Mouse (Mus musculus) liver, embryonic 11.5 days (tissue): Measurements from ENCODE around the gene Osbpl9. TPM values are rescaled to one million over a fixed set of nuclear protein-coding genes. Genes with fewer than 3 reads are reported as not detected.

Experiments used
- ATAC-seq: fragments of 200-750 bp; cut with Nextera tagmentation; replicated peaks from 2 replicates; pipeline ENCODE4 v1.8.0; 2017; ENCODE audit warnings: moderate number of reproducible peaks, mild to moderate bottlenecking, moderate TSS enrichment, moderate library complexity; ENCODE audit not compliant: low FRiP score
- DNase-seq: peaks from one replicate; pipeline ENCODE4 v3.0.0-alpha.2; 2017; ENCODE audit warnings: low spot score
- H3K27ac ChIP-seq: fragments of 300-500 bp; sonication (generic); 2 replicates; pipeline ENCODE4 v1.5.1; 2014; ENCODE audit warnings: mild to moderate bottlenecking, low read depth, low read length, control low read depth
- H3K27me3 ChIP-seq: fragments of 300-500 bp; sonication (generic); replicated peaks from 2 replicates; pipeline ENCODE4 v1.6.1; 2014; ENCODE audit warnings: low read length, mixed read lengths; ENCODE audit not compliant: control insufficient read depth, insufficient read depth
- H3K36me3 ChIP-seq: fragments of 300-500 bp; sonication (generic); 2 replicates; pipeline ENCODE4 v1.6.1; 2014; ENCODE audit warnings: mild to moderate bottlenecking, low read length, moderate library complexity, mixed read lengths; ENCODE audit not compliant: control insufficient read depth, insufficient read depth
- H3K4me1 ChIP-seq: fragments of 300-500 bp; sonication (generic); replicated peaks from 2 replicates; pipeline ENCODE4 v1.6.1; 2014; ENCODE audit warnings: low read length, mixed read lengths; ENCODE audit not compliant: control insufficient read depth, insufficient read depth
- H3K4me2 ChIP-seq: fragments of 300-500 bp; sonication (generic); 2 replicates; pipeline ENCODE4 v1.6.1; 2014; ENCODE audit warnings: mild to moderate bottlenecking, control low read depth, moderate library complexity
- H3K4me3 ChIP-seq: fragments of 300-500 bp; sonication (generic); 2 replicates; pipeline ENCODE4 v1.5.1; 2014; ENCODE audit warnings: low read depth, low read length, control low read depth
- H3K9ac ChIP-seq: fragments of 300-500 bp; sonication (generic); 2 replicates; pipeline ENCODE4 v1.6.1; 2014; ENCODE audit warnings: low read depth, low read length, control low read depth
- H3K9me3 ChIP-seq: fragments of 300-500 bp; sonication (generic); 2 replicates; pipeline ENCODE4 v1.6.1; 2016; ENCODE audit warnings: low read length, inconsistent platforms, mixed read lengths; ENCODE audit not compliant: control insufficient read depth
- WGBS: fragments of 180-500 bp; shearing (Covaris S2); extraction: QIAGEN DNeasy Blood & Tissue Kit; methylation state at CpG from one replicate; pipeline ENCODE4 v1.1.7; 2014; 5-methylcytosine and 5-hydroxymethylcytosine counted together
- polyA plus RNA-seq: library from polyadenylated mRNA; unstranded; fragments of >200 nt; fragmentation: Nextera tagmentation; extraction: Ambion mirVana; gene quantifications from 2 replicates; pipeline ENCODE4 v1.2.1, GENCODE M21; 2014

The Osbpl9 gene
- polyA plus RNA-seq, 1 experiment from 2014 or later, result 40.6 TPM

GRCm38 (mm10) chr4:109131256-109131872 is 70.7 kb downstream of the Osbpl9 start:
- H3K4me2 ChIP-seq, result no peak overlapping the region
- WGBS, result 89% methylated on average over 10 of the region's 10 CpGs
- H3K27ac ChIP-seq, result no peak overlapping the region

GRCm38 (mm10) chr4:109128971-109129370 is 73.1 kb downstream of the Osbpl9 start:
- DNase-seq (no peak), ATAC-seq (no peak)
- Histone ChIP-seq H3K36me3 (no peaks in the 10 kb centered on the region), H3K27ac (no peak overlapping the region), H3K4me1 (no peaks in the 10 kb centered on the region), H3K9me3 (no peaks in the 10 kb centered on the region), H3K4me2 (no peak overlapping the region), H3K9ac (no peak overlapping the region), H3K27me3 (no peaks in the 10 kb centered on the region), H3K4me3 (no peak overlapping the region)

More at GRCm38 (mm10) chr4:109131256-109131872, 70.7 kb downstream of the Osbpl9 start:
- H3K9me3 ChIP-seq, result no peaks in the 10 kb centered on the region
- H3K27me3 ChIP-seq, result no peaks in the 10 kb centered on the region
- no peak overlapping the region for H3K4me3 ChIP-seq
- H3K9ac ChIP-seq, result no peak overlapping the region
- ATAC-seq, result no peak
- DNase-seq, result no peak
- H3K36me3 ChIP-seq, result no peaks in the 10 kb centered on the region
- H3K4me1 ChIP-seq, result no peaks in the 10 kb centered on the region

- no peak for DNase-seq
Observed at GRCm38 (mm10) chr4:109128017-109128416, 74.1 kb downstream of the Osbpl9 start.

GRCm38 (mm10) chr4:109126834-109127564 is 75.1 kb downstream of the Osbpl9 start:
- H3K4me2 ChIP-seq, result no peak overlapping the region
- no peak overlapping the region for H3K4me3 ChIP-seq
- no peaks in the 10 kb centered on the region for H3K27me3 ChIP-seq
- no peaks in the 10 kb centered on the region for H3K36me3 ChIP-seq
- 0 out of 2 replicates have a peak, but pooled peaks cover 4% of the 10 kb centered on the region for H3K4me1 ChIP-seq
- ATAC-seq (no peak), DNase-seq (no peak)
- H3K9me3 ChIP-seq, result no peaks in the 10 kb centered on the region
- no peak overlapping the region for H3K27ac ChIP-seq
- WGBS, result 60% methylated on average over 9 of the region's 10 CpGs
- H3K9ac ChIP-seq, result no peak overlapping the region

More at GRCm38 (mm10) chr4:109128017-109128416, 74.1 kb downstream of the Osbpl9 start:
- H3K4me2 ChIP-seq, result no peak overlapping the region
- H3K36me3 ChIP-seq, result no peaks in the 10 kb centered on the region
- no peak overlapping the region for H3K27ac ChIP-seq
- no peak overlapping the region for H3K9ac ChIP-seq
- H3K4me3 ChIP-seq, result no peak overlapping the region
- no peaks in the 10 kb centered on the region for H3K9me3 ChIP-seq
- H3K27me3 ChIP-seq, result no peaks in the 10 kb centered on the region
- ATAC-seq, result no peak
- 0 out of 2 replicates have a peak, but pooled peaks cover under 1% of the 10 kb centered on the region for H3K4me1 ChIP-seq
- 88% methylated on average over 9 of the region's 9 CpGs for WGBS

GRCm38 (mm10) chr4:109125746-109126425 is 76.2 kb downstream of the Osbpl9 start:
- no peak for DNase-seq

GRCm38 (mm10) chr4:109122830-109123555 is 79.1 kb downstream of the Osbpl9 start:
- no peaks in the 10 kb centered on the region for H3K27me3 ChIP-seq
- H3K9ac ChIP-seq, result no peak overlapping the region
- no peak overlapping the region for H3K4me2 ChIP-seq
- H3K4me3 ChIP-seq, result no peak overlapping the region
- DNase-seq (no peak), ATAC-seq (no peak)
- H3K4me1 ChIP-seq, result peaks cover 7% of the 10 kb centered on the region
- 51% methylated on average over 4 of the region's 4 CpGs for WGBS
- H3K9me3 ChIP-seq, result no peaks in the 10 kb centered on the region
- no peak overlapping the region for H3K27ac ChIP-seq
- H3K36me3 ChIP-seq, result no peaks in the 10 kb centered on the region

More at GRCm38 (mm10) chr4:109125746-109126425, 76.2 kb downstream of the Osbpl9 start:
- no peak overlapping the region for H3K4me3 ChIP-seq
- no peak for ATAC-seq
- no peaks in the 10 kb centered on the region for H3K27me3 ChIP-seq
- no peak overlapping the region for H3K27ac ChIP-seq
- 86% methylated on average over 2 of the region's 2 CpGs for WGBS
- no peak overlapping the region for H3K4me2 ChIP-seq
- no peak overlapping the region for H3K9ac ChIP-seq
- H3K36me3 ChIP-seq, result no peaks in the 10 kb centered on the region
- H3K4me1 ChIP-seq, result 0 out of 2 replicates have a peak, but pooled peaks cover 4% of the 10 kb centered on the region
- no peaks in the 10 kb centered on the region for H3K9me3 ChIP-seq

- Histone ChIP-seq H3K4me3 (no peak overlapping the region), H3K4me2 (no peak overlapping the region), H3K9ac (no peak overlapping the region), H3K9me3 (no peaks in the 10 kb centered on the region), H3K36me3 (no peaks in the 10 kb centered on the region), H3K27me3 (no peaks in the 10 kb centered on the region), H3K4me1 (peaks cover 14% of the 10 kb centered on the region), H3K27ac (no peak overlapping the region)
- DNase-seq, result no peak
- 62% methylated on average over 6 of the region's 6 CpGs for WGBS
- ATAC-seq, result no peak
Observed at GRCm38 (mm10) chr4:109120735-109121134, 81.3 kb downstream of the Osbpl9 start.

- no peak for DNase-seq
- no peak for ATAC-seq
- H3K9me3 ChIP-seq, result no peaks in the 10 kb centered on the region
- H3K4me1 ChIP-seq, result peaks cover 14% of the 10 kb centered on the region
- H3K27me3 ChIP-seq, result no peaks in the 10 kb centered on the region
- H3K4me3 ChIP-seq, result no peak overlapping the region
- WGBS, result 80% methylated on average over 5 of the region's 5 CpGs
- H3K4me2 ChIP-seq, result no peak overlapping the region
- no peak overlapping the region for H3K27ac ChIP-seq
- H3K9ac ChIP-seq, result no peak overlapping the region
- no peaks in the 10 kb centered on the region for H3K36me3 ChIP-seq
Observed at GRCm38 (mm10) chr4:109119641-109120125, 82.4 kb downstream of the Osbpl9 start.
